Mouse (Mus musculus) liver, embryonic 12.5 days (tissue): ENCODE measurements around the gene Prkg1. TPM values are rescaled to one million over a fixed set of nuclear protein-coding genes. Genes with fewer than 3 reads are reported as not detected.

Source experiments
- ATAC-seq: fragments of 200-750 bp; cut with Nextera tagmentation; 2 replicates; pipeline ENCODE4 v1.8.0; 2017; ENCODE audit warnings: moderate number of reproducible peaks, mild to moderate bottlenecking, moderate library complexity
- H3K27ac ChIP-seq: fragments of 300-500 bp; sonication (generic); 2 replicates; pipeline ENCODE4 v1.5.1; 2016; ENCODE audit warnings: mild to moderate bottlenecking
- H3K27me3 ChIP-seq: fragments of 300-500 bp; sonication (generic); replicated peaks from 2 replicates; pipeline ENCODE4 v1.6.1; 2016; ENCODE audit warnings: mild to moderate bottlenecking, moderate library complexity
- H3K36me3 ChIP-seq: fragments of 300-500 bp; sonication (generic); 2 replicates; pipeline ENCODE4 v1.6.1; 2016; ENCODE audit warnings: mild to moderate bottlenecking, moderate library complexity
- H3K4me1 ChIP-seq: fragments of 300-500 bp; sonication (generic); 2 replicates; pipeline ENCODE4 v1.6.1; 2016
- H3K4me2 ChIP-seq: fragments of 300-500 bp; sonication (generic); 2 replicates; pipeline ENCODE4 v1.6.1; 2016; ENCODE audit warnings: mild to moderate bottlenecking, moderate library complexity
- H3K4me3 ChIP-seq: fragments of 300-500 bp; sonication (generic); 2 replicates; pipeline ENCODE4 v1.5.1; 2016; ENCODE audit warnings: mild to moderate bottlenecking, moderate library complexity
- H3K9ac ChIP-seq: fragments of 300-500 bp; sonication (generic); 2 replicates; pipeline ENCODE4 v1.6.1; 2016; ENCODE audit warnings: mild to moderate bottlenecking, moderate library complexity
- H3K9me3 ChIP-seq: fragments of 300-500 bp; sonication (generic); replicated peaks from 2 replicates; pipeline ENCODE4 v1.6.1; 2016; ENCODE audit warnings: mild to moderate bottlenecking, moderate library complexity
- WGBS: fragments of 180-500 bp; shearing (Covaris S2); methylation state at CpG from one replicate; pipeline ENCODE4 v1.1.7; 2016; ENCODE audit not compliant: insufficient replicate concordance; 5-methylcytosine and 5-hydroxymethylcytosine counted together
- polyA plus RNA-seq: library from polyadenylated mRNA; unstranded; fragments of >200 nt; fragmentation: Nextera tagmentation; extraction: Ambion mirVana; gene quantifications from 2 replicates; pipeline ENCODE4 v1.2.1, GENCODE M21; 2016

Prkg1 gene
- polyA plus RNA-seq, 1 experiment from 2014 or later = 1.4 TPM

DNA sequence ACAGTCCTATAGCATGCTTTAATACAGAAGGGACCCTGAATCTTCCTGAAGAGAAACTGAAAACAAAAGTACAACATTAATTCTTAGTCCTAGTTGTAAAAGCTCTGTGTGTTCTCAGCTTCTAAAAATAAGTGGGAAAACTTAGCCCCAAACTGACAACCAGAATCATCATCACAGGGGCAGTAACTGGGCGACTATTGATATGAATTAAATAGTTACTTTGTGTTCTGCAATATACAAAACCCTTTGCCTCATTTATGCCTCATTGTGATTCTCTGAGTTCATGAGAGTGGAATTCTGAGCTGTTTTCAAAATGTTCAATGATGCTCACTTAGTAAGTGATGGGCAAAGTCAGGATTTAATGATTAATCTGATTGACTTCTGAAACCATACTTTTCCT is 170.8 kb downstream of the Prkg1 start:
- Histone ChIP-seq H3K4me2 (no peak overlapping the region), H3K4me3 (no peak overlapping the region), H3K36me3 (no peaks in the 10 kb centered on the region), H3K27ac (no peak overlapping the region), H3K27me3 (no peaks in the 10 kb centered on the region), H3K9ac (no peak overlapping the region), H3K9me3 (no peaks in the 10 kb centered on the region), H3K4me1 (no peaks in the 10 kb centered on the region)
- no peak for ATAC-seq
- WGBS = 44% methylated on average over 1 of the region's 1 CpGs

DNA sequence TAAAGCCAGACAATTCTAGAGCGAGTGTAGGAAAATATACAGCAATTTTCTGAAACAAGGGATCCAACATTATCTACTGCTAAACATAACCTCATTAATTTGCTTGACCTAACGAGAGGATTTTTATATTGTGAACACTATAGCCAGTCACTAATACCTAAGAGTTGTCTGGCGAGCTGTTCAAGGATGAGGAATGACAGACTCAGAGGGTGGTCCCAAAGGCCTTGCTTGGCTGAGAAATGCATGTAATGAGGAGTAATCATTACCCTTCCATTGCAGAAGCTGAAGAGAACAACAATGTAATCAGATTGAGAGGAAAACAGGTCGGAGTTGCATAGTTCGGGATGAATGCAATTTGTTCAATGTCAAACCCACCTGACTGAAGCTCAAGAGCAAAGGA is 174.1 kb downstream of the Prkg1 start:
- WGBS = 65% methylated on average over 5 of the region's 5 CpGs
- no peak overlapping the region for H3K27ac ChIP-seq
- no peak for ATAC-seq

DNA sequence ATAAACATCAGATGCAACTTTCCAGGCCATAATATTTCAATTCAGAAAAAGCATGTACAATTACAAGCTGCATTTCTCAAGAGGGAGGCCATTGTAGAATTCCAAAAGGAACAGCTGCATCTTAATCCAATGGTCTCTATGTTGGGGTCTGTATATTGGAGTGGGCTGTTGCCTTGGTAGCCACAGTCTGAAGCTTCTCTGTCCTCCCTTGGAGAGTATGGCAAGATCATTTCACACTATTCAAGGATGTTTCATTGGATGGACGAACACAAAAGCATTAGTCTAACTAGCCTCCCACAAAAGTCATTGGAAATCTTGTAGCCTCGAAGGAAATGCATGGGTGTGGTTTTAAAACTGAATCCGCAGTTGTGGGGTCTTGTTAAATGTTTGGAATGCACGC is 187.7 kb downstream of the Prkg1 start:
- Histone ChIP-seq H3K4me2 (no peak overlapping the region), H3K4me3 (no peak overlapping the region), H3K4me1 (no peaks in the 10 kb centered on the region), H3K9ac (no peak overlapping the region), H3K27me3 (no peaks in the 10 kb centered on the region), H3K27ac (no peak overlapping the region), H3K9me3 (no peaks in the 10 kb centered on the region), H3K36me3 (no peaks in the 10 kb centered on the region)
- ATAC-seq = no peak
- WGBS = 55% methylated on average over 4 of the region's 4 CpGs

More for the DNA sequence above, 174.1 kb downstream of the Prkg1 start:
- H3K9ac ChIP-seq = no peak overlapping the region
- no peak overlapping the region for H3K4me3 ChIP-seq
- H3K4me1 ChIP-seq = no peaks in the 10 kb centered on the region
- no peaks in the 10 kb centered on the region for H3K9me3 ChIP-seq
- no peaks in the 10 kb centered on the region for H3K36me3 ChIP-seq
- no peak overlapping the region for H3K4me2 ChIP-seq
- no peaks in the 10 kb centered on the region for H3K27me3 ChIP-seq

DNA sequence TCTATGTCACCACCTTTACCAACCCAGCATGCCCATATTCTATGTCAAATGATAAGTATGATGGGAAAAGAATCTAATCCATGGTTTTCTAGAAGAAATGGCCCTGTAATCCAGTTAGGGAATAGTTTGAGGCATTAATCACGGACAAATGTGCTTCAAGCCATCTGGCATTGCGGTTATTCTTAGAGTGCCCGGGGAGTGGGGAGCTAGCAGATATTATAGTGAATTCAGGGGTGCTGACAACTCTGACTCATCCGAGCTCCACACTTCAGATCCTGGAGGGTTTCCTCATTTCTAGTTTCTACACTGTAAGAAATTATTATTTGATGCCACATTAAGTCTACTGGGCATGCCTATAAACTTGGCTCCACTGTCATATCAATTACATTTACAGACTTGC is 200.5 kb downstream of the Prkg1 start:
- H3K4me2 ChIP-seq = no peak overlapping the region
- H3K27me3 ChIP-seq = no peaks in the 10 kb centered on the region
- no peak for ATAC-seq
- H3K4me3 ChIP-seq = no peak overlapping the region
- H3K9me3 ChIP-seq = no peaks in the 10 kb centered on the region
- no peak overlapping the region for H3K9ac ChIP-seq
- H3K27ac ChIP-seq = no peak overlapping the region
- 81% methylated on average over 4 of the region's 4 CpGs for WGBS
- H3K4me1 ChIP-seq = no peaks in the 10 kb centered on the region
- no peaks in the 10 kb centered on the region for H3K36me3 ChIP-seq

- no peaks in the 10 kb centered on the region for H3K36me3 ChIP-seq
- no peak overlapping the region for H3K27ac ChIP-seq
- H3K4me2 ChIP-seq = no peak overlapping the region
- H3K4me3 ChIP-seq = no peak overlapping the region
- no peaks in the 10 kb centered on the region; the same call in 1 of the 2 replicates for H3K9me3 ChIP-seq
- 71% methylated on average over 5 of the region's 5 CpGs for WGBS
- no peak overlapping the region for H3K9ac ChIP-seq
- no peak for ATAC-seq
- H3K27me3 ChIP-seq = no peaks in the 10 kb centered on the region
- H3K4me1 ChIP-seq = no peaks in the 10 kb centered on the region
These were observed 218.8 kb downstream of the Prkg1 start for GRCm38 (mm10) chr19:31546063-31546462.

GRCm38 (mm10) chr19:31531249-31531740 is 233.5 kb downstream of the Prkg1 start:
- Histone ChIP-seq H3K27me3 (no peaks in the 10 kb centered on the region), H3K4me2 (no peak overlapping the region), H3K9ac (no peak overlapping the region), H3K36me3 (no peaks in the 10 kb centered on the region), H3K9me3 (no peaks in the 10 kb centered on the region), H3K4me1 (no peaks in the 10 kb centered on the region), H3K27ac (no peak overlapping the region), H3K4me3 (no peak overlapping the region)
- no peak for ATAC-seq
- 65% methylated on average over 7 of the region's 7 CpGs for WGBS

DNA sequence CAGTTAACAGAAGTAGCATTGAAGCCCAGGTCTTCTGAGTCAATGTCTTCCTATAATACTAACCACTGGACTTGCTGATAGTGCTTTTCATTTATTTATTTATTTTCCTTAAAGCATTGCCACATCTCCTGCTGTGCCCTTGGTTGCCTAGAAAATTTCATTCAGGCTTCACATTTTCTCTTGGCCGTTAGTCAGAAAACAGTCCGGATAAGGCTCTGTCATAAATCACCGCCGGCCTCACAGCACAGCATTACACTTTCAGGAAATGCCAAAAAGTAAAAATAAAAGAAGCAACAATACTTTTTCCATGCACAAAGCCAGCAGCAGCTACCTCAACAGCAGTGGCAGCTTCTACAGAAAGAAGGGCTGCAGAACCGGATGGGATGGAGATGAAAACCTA is 234.2 kb downstream of the Prkg1 start:
- H3K27ac ChIP-seq = no peak overlapping the region
- H3K4me2 ChIP-seq = no peak overlapping the region
- no peaks in the 10 kb centered on the region for H3K36me3 ChIP-seq
- no peak overlapping the region for H3K9ac ChIP-seq
- no peaks in the 10 kb centered on the region for H3K27me3 ChIP-seq
- H3K9me3 ChIP-seq = no peaks in the 10 kb centered on the region
- ATAC-seq = no peak
- no peak overlapping the region for H3K4me3 ChIP-seq
- H3K4me1 ChIP-seq = no peaks in the 10 kb centered on the region
- WGBS = 56% methylated on average over 5 of the region's 5 CpGs

DNA sequence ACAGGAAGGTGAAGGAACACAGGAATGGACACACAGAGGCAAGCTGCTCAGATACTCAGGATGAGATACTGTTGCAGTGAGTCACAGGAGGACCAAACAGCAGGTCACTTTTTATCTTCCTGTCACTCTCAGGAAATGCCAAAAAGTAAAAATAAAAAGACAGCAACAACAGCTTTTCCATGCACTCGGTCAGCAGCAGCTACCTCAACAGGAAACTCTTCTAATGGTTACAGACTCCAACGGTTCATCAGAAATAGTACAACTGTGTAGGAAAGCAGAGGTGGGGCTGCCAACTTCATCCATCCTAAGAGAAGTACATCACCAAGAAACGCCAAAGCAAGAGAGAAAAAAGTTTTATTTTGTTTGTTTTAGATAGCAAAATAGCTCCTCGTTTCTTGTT is 234.9 kb downstream of the Prkg1 start:
- Histone ChIP-seq H3K27ac (no peak overlapping the region), H3K27me3 (no peaks in the 10 kb centered on the region), H3K4me1 (no peaks in the 10 kb centered on the region), H3K9ac (no peak overlapping the region), H3K36me3 (no peaks in the 10 kb centered on the region), H3K4me3 (no peak overlapping the region), H3K4me2 (no peak overlapping the region), H3K9me3 (no peaks in the 10 kb centered on the region)
- no peak for ATAC-seq
- WGBS = 33% methylated on average over 4 of the region's 4 CpGs

DNA sequence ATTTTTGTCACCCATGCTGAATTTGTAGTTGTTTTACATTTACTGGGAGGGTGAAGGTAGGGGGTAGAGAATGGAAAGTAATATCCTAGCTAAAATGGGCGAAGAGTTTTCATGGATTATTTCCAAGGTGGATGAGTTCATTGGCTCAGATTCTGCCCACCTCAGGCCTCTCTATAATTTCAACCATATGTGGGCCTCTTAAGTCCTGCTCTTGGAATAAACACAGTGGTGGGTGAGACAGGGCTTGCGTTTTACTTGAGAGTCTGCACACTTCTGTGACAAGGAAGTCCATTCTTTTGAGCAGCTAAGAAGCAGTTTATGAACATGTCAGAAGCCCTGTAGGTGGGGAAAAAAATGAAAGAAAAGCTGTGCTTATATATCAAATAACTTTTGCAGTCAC is 250.3 kb downstream of the Prkg1 start:
- H3K9ac ChIP-seq = no peak overlapping the region
- ATAC-seq = no peak
- 61% methylated on average over 2 of the region's 2 CpGs for WGBS

GRCm38 (mm10) chr19:31507831-31508230 is 257.0 kb downstream of the Prkg1 start:
- 50% methylated on average over 3 of the region's 3 CpGs for WGBS
- H3K9ac ChIP-seq = no peak overlapping the region
- ATAC-seq = no peak

More for the DNA sequence above, 250.3 kb downstream of the Prkg1 start:
- Histone ChIP-seq H3K9me3 (no peaks in the 10 kb centered on the region), H3K36me3 (no peaks in the 10 kb centered on the region), H3K4me3 (no peak overlapping the region), H3K27ac (no peak overlapping the region), H3K27me3 (no peaks in the 10 kb centered on the region), H3K4me2 (no peak overlapping the region), H3K4me1 (no peaks in the 10 kb centered on the region)

DNA sequence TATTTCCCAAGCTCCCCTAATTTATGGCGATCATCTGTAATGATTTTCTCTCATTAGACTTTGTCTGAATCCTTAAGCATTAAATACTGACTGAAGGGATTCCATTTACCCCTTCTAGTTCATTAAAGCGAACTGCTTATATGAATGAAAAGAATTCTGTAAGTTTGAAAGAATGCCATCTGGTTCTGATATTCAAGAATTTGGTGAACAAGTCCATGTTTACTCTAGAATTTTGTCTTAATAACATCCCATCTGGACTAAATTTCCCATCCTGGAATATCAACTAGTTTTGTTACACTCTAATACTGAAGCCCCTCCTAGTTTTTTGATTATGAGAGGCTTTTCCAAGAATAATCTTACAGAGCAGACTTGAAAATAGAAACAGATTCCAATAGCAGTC is 258.5 kb downstream of the Prkg1 start:
- 62% methylated on average over 2 of the region's 2 CpGs for WGBS
- Histone ChIP-seq H3K27ac (no peak overlapping the region), H3K9me3 (no peaks in the 10 kb centered on the region), H3K27me3 (no peaks in the 10 kb centered on the region), H3K4me2 (no peak overlapping the region), H3K4me1 (no peaks in the 10 kb centered on the region), H3K36me3 (no peaks in the 10 kb centered on the region), H3K4me3 (no peak overlapping the region), H3K9ac (no peak overlapping the region)
- ATAC-seq = no peak

More at GRCm38 (mm10) chr19:31507831-31508230, 257.0 kb downstream of the Prkg1 start:
- Histone ChIP-seq H3K27me3 (no peaks in the 10 kb centered on the region), H3K4me3 (no peak overlapping the region), H3K4me2 (no peak overlapping the region), H3K9me3 (no peaks in the 10 kb centered on the region), H3K4me1 (no peaks in the 10 kb centered on the region), H3K27ac (no peak overlapping the region), H3K36me3 (no peaks in the 10 kb centered on the region)

DNA sequence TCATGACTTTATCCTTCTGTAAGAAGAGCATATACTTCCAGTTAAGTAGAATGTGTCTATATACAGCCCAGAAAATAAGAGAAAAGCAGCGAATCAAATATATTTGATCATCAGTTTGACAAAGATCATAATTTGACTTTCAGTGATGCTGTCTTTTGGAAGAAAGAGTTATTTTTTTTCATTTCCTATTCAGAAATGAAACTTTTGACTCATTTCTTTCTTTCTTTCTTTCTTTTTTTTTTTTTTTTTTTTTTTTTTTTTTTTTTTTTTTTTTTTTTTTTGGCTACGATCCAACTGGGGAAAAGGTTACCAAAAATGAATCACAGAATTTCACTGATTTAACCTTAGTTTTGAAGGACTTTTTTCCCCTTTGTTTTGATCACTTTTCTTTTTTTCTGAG is 259.8 kb downstream of the Prkg1 start:
- Histone ChIP-seq H3K27me3 (no peaks in the 10 kb centered on the region), H3K4me1 (no peaks in the 10 kb centered on the region), H3K4me3 (no peak overlapping the region), H3K27ac (no peak overlapping the region), H3K4me2 (no peak overlapping the region), H3K9me3 (no peaks in the 10 kb centered on the region), H3K9ac (no peak overlapping the region), H3K36me3 (no peaks in the 10 kb centered on the region)
- no peak for ATAC-seq
- 71% methylated on average over 2 of the region's 2 CpGs for WGBS

DNA sequence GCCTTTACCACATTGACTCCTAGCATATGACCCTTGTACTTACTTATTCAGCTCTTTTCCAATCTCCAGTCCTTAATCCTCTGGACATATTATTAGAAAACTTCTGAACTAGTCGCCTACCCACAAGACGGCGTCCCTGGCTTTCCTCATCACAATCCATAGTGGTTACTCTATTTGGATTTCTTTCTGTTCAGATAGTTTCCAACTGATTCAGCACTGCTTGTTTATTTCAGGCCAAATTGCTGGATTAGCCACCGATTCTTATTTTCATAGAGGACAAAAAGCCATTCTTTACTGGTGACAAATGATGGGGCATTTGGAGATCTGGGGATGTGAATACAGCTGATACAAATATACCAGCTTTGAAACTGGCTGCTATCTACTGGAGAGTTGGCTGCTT is 267.4 kb downstream of the Prkg1 start:
- Histone ChIP-seq H3K9ac (no peak overlapping the region), H3K27ac (no peak overlapping the region), H3K4me2 (no peak overlapping the region), H3K9me3 (no peaks in the 10 kb centered on the region), H3K4me3 (no peak overlapping the region), H3K36me3 (no peaks in the 10 kb centered on the region), H3K4me1 (no peaks in the 10 kb centered on the region), H3K27me3 (no peaks in the 10 kb centered on the region)
- ATAC-seq = no peak
- WGBS = 77% methylated on average over 4 of the region's 4 CpGs
